Mouse (Mus musculus) spleen, adult 2 months (tissue): ENCODE measurements around the gene Actb. TPM values are rescaled to one million over a fixed set of nuclear protein-coding genes. Genes with fewer than 3 reads are reported as not detected.

ENCODE experiments used
- DNase-seq, 2 experiments: peaks; one replicate each; pipeline versions ENCODE4 v3.0.0 to v3.0.0-alpha.2; 2012 to 2021; ENCODE audit warnings: low spot score in 2 of 2, low read depth in 1 of 2
- H3K27ac ChIP-seq: fragments of 200-500 bp; 2 replicates; pipeline ENCODE4 v1.5.1; 2012; ENCODE audit warnings: low read length, inconsistent platforms; ENCODE audit not compliant: insufficient read depth
- H3K27me3 ChIP-seq: fragments of 200-500 bp; 2 replicates; pipeline ENCODE4 v1.6.1; 2012; ENCODE audit warnings: mild to moderate bottlenecking, moderate library complexity, low read length, inconsistent platforms; ENCODE audit not compliant: control insufficient read depth, insufficient read depth
- H3K36me3 ChIP-seq: fragments of 200-500 bp; 2 replicates; pipeline ENCODE4 v1.6.1; 2012; ENCODE audit warnings: mild to moderate bottlenecking, low read length, inconsistent platforms; ENCODE audit not compliant: control insufficient read depth, insufficient read depth
- H3K4me1 ChIP-seq: fragments of 200-500 bp; 2 replicates; pipeline ENCODE4 v1.6.1; 2011; ENCODE audit warnings: inconsistent platforms; ENCODE audit not compliant: control insufficient read depth, insufficient read depth, insufficient read length
- H3K4me3 ChIP-seq: fragments of 200-500 bp; 2 replicates; pipeline ENCODE4 v1.5.1; 2011; ENCODE audit warnings: mild to moderate bottlenecking, inconsistent platforms; ENCODE audit not compliant: insufficient read depth, insufficient read length; ENCODE audit errors: extremely low read depth
- CTCF ChIP-seq: fragments of 200-500 bp; IDR thresholded peaks from 2 replicates; pipeline ENCODE4 v1.5.1; 2011; ENCODE audit warnings: mild to moderate bottlenecking, inconsistent platforms; ENCODE audit not compliant: insufficient read depth, insufficient read length, insufficient replicate concordance; ENCODE audit errors: extremely low read depth
- POLR2A ChIP-seq: fragments of 200-500 bp; IDR thresholded peaks from 2 replicates; pipeline ENCODE4 v1.6.1; 2011; ENCODE audit warnings: low read depth, low read length, inconsistent platforms
- WGBS: fragments of 180-500 bp; shearing (Covaris S2); methylation state at CpG from one replicate; pipeline ENCODE4 v1.1.7; 2018; 5-methylcytosine and 5-hydroxymethylcytosine counted together
- polyA plus RNA-seq: library from polyadenylated mRNA; depleted of rRNA; stranded (reverse); fragments of >200 nt; gene quantifications from 2 replicates; pipeline ENCODE4 v1.2.3, GENCODE M21; 2012; rRNA removed

Actb gene
- polyA plus RNA-seq, 1 experiment, result 6,692 TPM

DNA sequence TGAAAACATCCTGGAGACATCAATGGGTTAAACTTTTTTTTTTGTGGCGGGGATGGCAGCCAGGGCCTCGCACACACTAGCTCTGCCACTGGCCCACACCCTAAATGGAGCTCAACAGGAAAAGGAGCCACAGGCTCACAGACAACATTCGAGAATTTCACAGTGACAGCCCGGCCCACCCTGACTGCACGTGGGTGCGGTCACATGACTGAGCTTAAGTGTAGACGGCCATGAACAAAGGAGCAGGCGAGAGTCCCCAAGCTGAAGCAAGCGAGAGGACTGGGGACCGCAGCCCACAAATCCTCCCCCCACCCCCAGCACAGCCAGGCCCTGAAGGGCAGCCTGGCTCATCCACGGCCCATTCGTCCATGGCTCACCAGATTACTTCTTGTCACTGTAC, 34.8 kb downstream of the Actb start:
- peaks cover 4% of the 10 kb centered on the region for H3K36me3 ChIP-seq
- H3K4me3 ChIP-seq, result no peak overlapping the region
- H3K27me3 ChIP-seq, result no peaks in the 10 kb centered on the region

GRCm38 (mm10) chr5:142869463-142869862, 37.1 kb downstream of the Actb start:
- H3K27me3 ChIP-seq, result no peaks in the 10 kb centered on the region
- H3K36me3 ChIP-seq, result peaks cover 4% of the 10 kb centered on the region
- TF ChIP-seq POLR2A (no peak), CTCF (no peak)
- no peak for DNase-seq
- no peaks in the 10 kb centered on the region for H3K4me1 ChIP-seq
- no peak overlapping the region for H3K4me3 ChIP-seq
- H3K27ac ChIP-seq, result no peak overlapping the region
- WGBS, result 87% methylated on average over 13 of the region's 13 CpGs

More for the DNA sequence above, 34.8 kb downstream of the Actb start:
- no peak for DNase-seq
- TF ChIP-seq POLR2A (no peak), CTCF (no peak)
- 69% methylated on average over 12 of the region's 12 CpGs for WGBS
- no peak overlapping the region for H3K27ac ChIP-seq
- no peaks in the 10 kb centered on the region for H3K4me1 ChIP-seq

DNA sequence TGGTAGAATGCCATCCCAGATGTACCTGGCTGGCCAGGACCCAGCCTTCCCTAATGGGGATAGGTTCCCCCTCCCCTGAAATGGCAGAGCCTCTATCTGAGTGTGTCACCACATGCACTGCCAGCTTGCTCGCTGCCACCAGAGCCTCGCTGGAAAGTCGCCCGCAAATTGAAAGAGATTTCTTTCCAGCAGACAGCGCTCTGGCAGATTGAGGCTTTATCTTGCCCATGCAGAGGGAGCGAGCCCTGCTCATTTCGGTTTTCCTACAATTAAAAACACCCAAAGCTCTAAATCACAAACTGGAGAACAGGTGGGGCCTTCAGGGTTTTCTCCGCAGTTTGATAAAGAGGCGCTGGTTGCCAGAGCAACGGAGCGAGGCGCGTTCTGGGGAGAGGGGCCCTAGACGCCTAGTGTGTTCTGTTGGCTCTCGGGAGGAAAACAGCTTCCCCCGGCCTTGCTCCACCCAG, 48.8 kb downstream of the Actb start:
- Histone ChIP-seq H3K27ac (no peak overlapping the region), H3K36me3 (no peaks in the 10 kb centered on the region), H3K27me3 (no peaks in the 10 kb centered on the region), H3K4me1 (no peaks in the 10 kb centered on the region), H3K4me3 (no peak overlapping the region)
- no peak for TF ChIP-seq CTCF
- TF ChIP-seq POLR2A, result no peak
- DNase-seq, result no peak
- 15% methylated on average over 16 of the region's 16 CpGs for WGBS

- no peak for DNase-seq
- Histone ChIP-seq H3K36me3 (no peaks in the 10 kb centered on the region), H3K27me3 (no peaks in the 10 kb centered on the region), H3K4me3 (no peak overlapping the region), H3K27ac (no peak overlapping the region), H3K4me1 (no peaks in the 10 kb centered on the region)
- no peak for TF ChIP-seq CTCF
- TF ChIP-seq POLR2A, result no peak
- WGBS, result 90% methylated on average over 4 of the region's 4 CpGs
These were observed 50.1 kb downstream of the Actb start for GRCm38 (mm10) chr5:142856408-142856807.

GRCm38 (mm10) chr5:142854877-142855276, 51.7 kb downstream of the Actb start:
- no peak overlapping the region for H3K27ac ChIP-seq
- DNase-seq, result no peak
- WGBS, result 86% methylated on average over 10 of the region's 10 CpGs
- H3K27me3 ChIP-seq, result no peaks in the 10 kb centered on the region
- TF ChIP-seq POLR2A (no peak), CTCF (no peak)
- H3K36me3 ChIP-seq, result no peaks in the 10 kb centered on the region
- no peak overlapping the region for H3K4me3 ChIP-seq
- no peaks in the 10 kb centered on the region for H3K4me1 ChIP-seq

- H3K4me1 ChIP-seq, result no peaks in the 10 kb centered on the region
- no peaks in the 10 kb centered on the region for H3K27me3 ChIP-seq
- DNase-seq, result no peak
- 57% methylated on average over 6 of the region's 6 CpGs for WGBS
- H3K4me3 ChIP-seq, result no peak overlapping the region
- TF ChIP-seq CTCF (no peak), POLR2A (no peak)
- H3K27ac ChIP-seq, result no peak overlapping the region
- no peaks in the 10 kb centered on the region for H3K36me3 ChIP-seq
These were observed 53.0 kb downstream of the Actb start for GRCm38 (mm10) chr5:142853585-142853984.

Other genes starting within 250 kb of the Actb start
- gene Slc29a4, start 214.2 kb downstream of the Actb start, polyA plus RNA-seq, result 9.7 and 12.9 TPM in 2 replicates
- 37.3 and 47.1 TPM in 2 replicates for gene Tnrc18, start 89.1 kb downstream of the Actb start, polyA plus RNA-seq
- gene Fbxl18, start 11.3 kb downstream of the Actb start, polyA plus RNA-seq, result 15.8 and 22.1 TPM in 2 replicates
- gene Fscn1, start 53.6 kb upstream of the Actb start, polyA plus RNA-seq, result 33.7 and 59.8 TPM in 2 replicates
- 25.9 and 32.4 TPM in 2 replicates for gene Rnf216, start 206.2 kb upstream of the Actb start, polyA plus RNA-seq
- gene Olfr718-ps1, start 240.8 kb upstream of the Actb start, polyA plus RNA-seq, result not detected in 2 replicates